Mouse (Mus musculus) c-Kit-positive CD71-positive TER-119-positive erythroid progenitor cells, embryonic 14.5 days (primary cell): Measurements from ENCODE around the gene Nfkbib.

Experiments used
- DNase-seq: peaks from one replicate; pipeline ENCODE4 v3.0.0-alpha.2; 2013; ENCODE audit warnings: low spot score

Nfkbib gene

DNA sequence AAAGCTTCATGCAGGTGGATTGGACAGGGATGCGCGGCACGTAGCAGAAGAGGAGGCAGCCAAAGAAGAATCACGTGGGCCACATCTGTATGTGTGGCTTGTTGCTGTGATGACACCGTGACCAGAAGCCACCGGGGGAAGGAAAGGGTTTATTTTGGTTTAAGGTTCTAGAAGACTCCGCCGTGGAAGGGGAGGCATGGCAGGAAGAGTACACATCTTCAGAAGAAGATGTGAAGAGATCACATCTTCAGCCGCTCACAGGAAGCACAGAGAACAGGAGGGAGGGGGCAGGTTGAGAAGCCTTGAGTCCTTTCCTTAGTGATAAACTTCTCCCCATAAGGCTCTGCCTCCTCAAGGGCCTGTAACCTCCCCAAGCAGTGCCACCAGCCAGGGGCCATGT lies 32.7 kb upstream of the Nfkbib start:
- no peak for DNase-seq

DNA sequence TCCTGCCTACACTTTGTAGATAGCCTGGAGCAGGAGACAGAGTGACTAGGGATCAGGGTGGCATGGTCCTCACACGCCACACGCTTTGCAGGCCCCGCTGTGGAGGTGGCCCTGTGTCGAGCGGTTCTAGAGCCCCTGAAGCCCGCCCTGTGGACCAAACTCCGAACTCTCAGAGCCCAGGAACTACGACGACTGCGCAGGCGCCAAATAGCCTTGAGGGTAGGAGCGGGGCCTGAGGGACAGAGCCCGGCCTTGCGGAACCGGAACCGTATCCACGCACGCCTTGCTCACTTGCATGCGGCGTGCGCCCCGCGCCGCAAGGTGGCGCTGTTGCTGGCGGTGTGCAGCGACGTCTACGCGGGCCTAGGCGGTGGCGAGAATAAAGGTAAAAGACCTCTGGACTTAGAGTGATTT lies 29.3 kb upstream of the Nfkbib start:
- DNase-seq, result peak; percentile 72

DNA sequence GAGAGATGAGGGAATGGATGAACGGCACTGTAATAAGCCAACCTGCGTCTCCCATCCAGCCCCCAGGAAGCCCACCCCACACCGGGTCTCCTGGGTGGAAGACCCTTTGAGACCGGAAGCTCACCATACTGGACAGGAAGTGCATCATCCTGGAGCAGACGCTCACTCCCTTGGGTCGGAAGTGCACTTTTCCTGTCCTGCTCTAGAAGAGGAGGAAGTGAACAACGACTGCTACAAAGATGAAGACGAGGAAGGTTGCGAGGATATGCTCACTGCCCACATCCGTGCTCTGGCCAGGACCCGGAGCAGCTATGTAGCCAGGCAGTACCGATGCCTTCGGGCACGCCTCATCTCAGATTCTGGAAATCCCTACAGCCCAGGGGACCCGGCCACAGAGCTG lies 28.5 kb upstream of the Nfkbib start:
- DNase-seq, result no peak

GRCm38 (mm10) chr7:28794496-28794895 lies 27.2 kb upstream of the Nfkbib start:
- DNase-seq, result no peak

DNA sequence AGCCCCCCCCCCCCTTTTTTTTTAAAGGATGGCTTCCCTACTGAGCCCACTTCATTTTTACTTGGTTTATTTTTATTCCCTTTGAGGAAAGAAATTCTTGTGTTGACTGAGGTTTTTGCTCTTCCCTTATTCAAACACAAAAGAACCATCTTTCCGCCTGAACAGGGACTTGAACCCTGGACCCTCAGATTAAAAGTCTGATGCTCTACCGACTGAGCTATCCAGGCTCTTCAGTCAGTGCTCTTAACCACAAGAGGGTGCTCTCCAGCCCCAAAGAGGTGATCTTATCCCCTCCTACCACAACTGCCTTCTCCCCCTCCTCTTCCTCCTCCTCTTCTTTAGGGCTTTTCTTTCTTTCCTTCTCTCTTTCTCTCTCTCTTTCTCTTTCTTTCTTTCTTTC lies 26.5 kb upstream of the Nfkbib start:
- DNase-seq, result no peak

- no peak for DNase-seq
Observed at GRCm38 (mm10) chr7:28792391-28793185, 25.3 kb upstream of the Nfkbib start.

- no peak for DNase-seq
Observed at GRCm38 (mm10) chr7:28791706-28792105, 24.4 kb upstream of the Nfkbib start.

DNA sequence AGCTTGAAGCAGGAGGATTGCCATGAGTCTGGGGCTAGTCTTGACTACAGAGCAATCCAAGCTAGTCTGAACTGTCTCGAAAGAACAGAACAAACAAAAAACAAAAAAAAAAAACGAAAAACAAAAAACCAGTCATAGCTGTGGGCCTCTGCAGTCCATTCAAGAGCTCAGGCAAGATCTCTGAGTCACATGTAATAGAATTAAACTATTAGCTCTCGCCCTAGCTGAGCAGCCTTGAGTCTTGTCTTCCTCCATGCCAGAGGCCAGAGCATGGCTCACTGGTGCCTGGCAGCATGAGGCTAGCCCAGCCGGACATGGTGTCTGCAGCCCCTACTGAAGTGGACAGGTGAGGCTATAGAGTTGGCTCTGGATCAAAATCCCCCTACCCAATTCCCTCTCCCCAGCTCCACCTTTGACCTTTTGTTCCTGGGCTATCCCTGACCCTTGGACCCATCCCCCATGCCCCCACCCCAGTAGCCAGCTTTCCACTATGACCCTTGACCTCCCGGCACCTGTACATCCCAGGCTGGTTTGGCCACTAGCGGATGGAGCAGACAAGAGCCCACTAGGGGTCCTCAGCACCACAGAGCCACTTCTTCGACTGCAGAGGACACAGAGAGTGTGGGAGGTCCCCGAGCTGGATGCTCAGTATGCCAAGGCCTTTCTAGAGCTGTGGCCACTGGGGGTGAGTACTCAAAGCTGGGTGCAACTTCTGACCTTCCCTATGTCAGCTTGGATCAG lies 22.9 kb upstream of the Nfkbib start:
- DNase-seq, result no peak

- DNase-seq, result no peak
Observed at GRCm38 (mm10) chr7:28789235-28789634, 21.9 kb upstream of the Nfkbib start.

- no peak for DNase-seq
Observed at GRCm38 (mm10) chr7:28788307-28789195, 21.2 kb upstream of the Nfkbib start, which contains the start of gene Rinl. TSS of gene Rinl (plus strand) at chr7:28788969.

- no peak for DNase-seq
Observed at GRCm38 (mm10) chr7:28787884-28788283, 20.6 kb upstream of the Nfkbib start.

DNA sequence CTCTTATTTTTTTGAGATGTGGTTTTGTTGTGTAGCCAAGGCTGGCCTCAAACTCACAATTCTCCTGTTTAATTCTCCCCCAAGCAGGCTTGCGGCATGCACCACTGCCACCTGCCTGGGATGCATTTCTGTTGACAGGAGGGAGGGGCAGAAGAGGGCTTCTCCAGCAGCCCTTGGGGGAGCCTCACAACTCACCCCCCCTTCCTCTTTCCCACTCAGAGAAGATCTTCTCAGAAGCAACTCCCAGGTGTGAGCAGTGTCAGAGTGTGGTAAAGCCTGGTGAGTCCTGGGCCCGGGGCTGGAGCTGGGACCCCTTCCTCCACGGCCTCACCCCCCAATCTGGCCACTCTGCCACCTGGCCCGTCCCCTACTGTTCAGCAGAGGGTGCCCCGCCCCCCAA lies 17.8 kb upstream of the Nfkbib start:
- DNase-seq, result no peak

GRCm38 (mm10) chr7:28781261-28781663 lies 13.9 kb upstream of the Nfkbib start:
- no peak for DNase-seq

DNA sequence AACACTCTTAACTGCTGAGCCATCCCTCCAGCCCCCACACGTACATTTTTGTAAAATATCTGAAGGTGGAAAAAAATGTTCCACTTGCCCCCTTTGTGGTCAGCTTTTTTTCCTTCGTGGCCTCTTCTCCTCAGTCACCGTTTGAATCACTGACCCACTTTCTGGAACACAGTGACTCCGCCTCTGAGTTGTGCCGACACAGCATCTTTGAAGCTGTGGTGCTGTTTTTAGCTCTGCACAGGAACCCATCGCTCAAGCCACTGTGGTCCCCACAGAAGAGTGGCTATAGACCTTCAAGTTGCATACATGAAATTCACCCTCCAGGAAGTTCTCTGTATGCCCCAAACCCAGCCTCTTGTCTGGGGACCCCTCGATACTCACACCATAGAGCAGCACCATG lies 13.5 kb upstream of the Nfkbib start:
- no peak for DNase-seq

DNA sequence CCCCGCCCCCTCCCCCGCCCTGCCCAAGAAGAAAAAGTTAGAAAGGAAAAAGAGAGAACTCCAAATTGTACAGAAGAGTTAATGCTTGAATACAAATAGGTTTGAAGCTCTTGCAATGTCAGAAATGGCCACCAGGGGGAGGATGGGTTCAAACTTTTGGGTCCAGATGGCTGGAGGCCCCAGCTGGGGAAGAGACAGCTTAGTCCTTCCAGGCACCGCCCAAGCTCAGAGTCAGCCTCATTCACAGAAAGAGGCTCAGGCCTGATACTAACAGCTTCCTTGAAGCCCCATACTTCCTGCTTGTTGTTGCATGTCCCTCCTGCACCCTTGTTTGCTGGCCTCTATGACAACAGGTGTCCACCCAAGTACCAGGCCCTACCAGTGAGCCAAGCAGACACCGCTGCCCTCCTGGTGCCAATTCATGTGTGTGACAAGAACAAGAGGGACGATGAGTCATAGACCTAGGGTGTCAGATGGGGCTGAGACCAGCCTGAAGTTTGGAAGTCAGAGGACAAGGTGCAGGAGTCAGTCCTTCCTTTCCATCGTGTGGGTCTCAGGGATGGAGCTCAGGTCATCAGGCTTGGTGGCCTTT lies 12.9 kb upstream of the Nfkbib start:
- DNase-seq, result peak; percentile 93

DNA sequence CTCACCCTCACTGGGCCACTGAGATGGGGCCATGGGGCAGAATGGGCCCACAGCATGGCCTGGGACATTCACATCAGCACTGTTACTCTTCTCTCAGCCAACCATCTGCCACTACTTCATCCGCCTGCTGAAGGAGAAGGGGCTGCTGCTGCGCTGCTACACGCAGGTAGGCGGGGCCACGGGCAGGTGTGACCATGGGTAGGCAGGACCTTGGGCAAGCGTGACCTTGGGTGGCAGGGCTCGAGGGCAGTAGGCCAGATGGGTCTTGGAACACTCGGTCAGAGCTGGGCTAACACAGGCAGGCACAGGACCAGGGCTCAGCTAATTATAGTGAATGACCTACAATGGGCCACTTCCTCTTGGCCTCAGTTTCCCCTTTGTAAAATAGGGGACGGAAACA lies 11.5 kb upstream of the Nfkbib start:
- DNase-seq, result no peak

DNA sequence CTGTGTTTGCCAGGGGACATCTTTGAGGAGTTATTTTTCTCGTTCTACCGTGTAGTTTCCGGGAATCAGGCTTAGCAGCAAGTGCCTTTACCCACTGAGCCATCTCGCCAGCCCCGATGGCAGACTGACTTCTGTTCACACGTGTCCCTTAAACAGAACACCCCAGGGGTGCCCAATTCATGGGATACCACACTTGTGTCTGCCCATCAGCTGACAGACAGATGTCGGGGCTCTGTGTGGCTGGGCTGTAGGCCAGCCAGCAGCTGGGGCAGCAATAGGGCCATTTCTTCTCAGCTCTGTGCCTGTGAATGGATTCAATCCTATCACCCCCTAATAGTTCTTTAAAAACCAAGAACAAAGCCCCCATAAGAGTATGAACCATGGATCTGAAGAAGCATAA lies 7.8 kb upstream of the Nfkbib start:
- DNase-seq, result no peak

- no peak for DNase-seq
Observed at GRCm38 (mm10) chr7:28774164-28774563, 6.9 kb upstream of the Nfkbib start.

DNA sequence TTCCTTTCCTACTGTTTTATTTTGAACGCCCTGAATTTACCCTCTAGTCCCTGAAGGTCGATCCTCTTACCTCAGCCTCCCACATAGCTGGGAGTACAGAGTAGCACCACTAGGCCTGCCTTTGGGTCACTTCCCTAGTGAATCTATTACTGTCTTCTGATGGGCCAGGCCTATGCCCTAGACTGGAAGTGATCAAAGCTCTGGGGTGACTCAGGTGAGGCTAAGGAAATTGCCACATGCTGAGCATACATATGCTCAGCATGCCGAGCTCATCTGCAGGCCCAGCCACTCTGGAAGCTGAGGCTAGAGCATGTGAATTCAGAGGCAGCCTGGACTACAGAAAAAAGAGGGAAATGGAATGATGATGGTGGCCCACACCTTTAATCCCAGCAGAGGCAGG lies 5.9 kb upstream of the Nfkbib start:
- no peak for DNase-seq

GRCm38 (mm10) chr7:28771867-28772266 lies 4.6 kb upstream of the Nfkbib start:
- DNase-seq, result no peak

DNA sequence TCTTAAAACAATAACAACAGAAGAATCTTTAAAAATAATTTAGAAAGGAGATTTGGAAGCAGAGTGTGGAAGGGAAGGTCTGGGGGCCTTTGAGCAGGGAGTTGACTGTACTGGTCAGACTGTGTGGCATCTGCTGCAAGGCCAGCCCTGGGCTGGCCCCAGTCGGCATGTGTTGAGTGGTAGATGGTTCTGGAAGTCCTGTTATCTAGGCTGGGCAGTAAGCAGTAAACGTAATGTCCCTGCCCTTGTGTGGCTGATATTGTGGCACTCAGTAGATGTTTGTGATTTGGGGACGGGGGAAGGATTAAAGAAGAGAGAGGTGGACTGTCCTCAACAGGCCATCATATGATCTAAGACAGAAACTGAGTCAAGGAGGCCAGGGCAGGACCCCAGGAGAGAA lies 3.0 kb upstream of the Nfkbib start:
- DNase-seq, result no peak

DNA sequence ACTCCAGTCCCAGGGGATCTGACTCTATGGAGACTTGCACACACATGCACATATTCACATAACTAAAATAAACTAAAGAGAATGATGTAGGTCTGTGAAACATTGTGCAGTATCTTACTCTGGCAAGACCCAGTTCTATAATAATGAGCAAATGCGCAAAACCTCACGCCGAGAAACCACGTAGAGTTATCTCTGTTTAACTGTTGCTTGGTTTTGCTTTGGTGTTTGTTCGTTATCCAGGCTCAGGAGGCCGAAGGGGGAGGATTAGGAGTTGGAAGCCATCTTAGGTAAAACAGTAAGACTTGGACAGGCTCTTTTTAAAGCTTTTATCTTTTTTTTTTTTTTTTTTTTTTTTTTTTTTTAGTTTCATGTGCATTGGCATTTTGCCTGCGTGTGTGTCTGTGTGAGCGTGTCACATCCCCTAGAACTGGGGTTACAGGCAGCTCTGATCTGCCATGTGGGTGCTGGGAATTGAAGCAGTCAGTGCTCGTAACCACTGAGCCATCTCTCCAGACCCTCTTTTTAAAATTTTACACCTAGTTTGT lies 2.2 kb upstream of the Nfkbib start:
- no peak for DNase-seq
